Mouse (Mus musculus): ENCODE data around the gene Fam117a. TPM values are rescaled to one million over a fixed set of nuclear protein-coding genes. Genes with fewer than 3 reads are reported as not detected.
A peak's percentile ranks its signal among the peaks of the same experiment; 100 is the strongest.

Fam117a gene
- polyA plus RNA-seq, 1 experiment from 2014 or later = 7.7 TPM

DNA sequence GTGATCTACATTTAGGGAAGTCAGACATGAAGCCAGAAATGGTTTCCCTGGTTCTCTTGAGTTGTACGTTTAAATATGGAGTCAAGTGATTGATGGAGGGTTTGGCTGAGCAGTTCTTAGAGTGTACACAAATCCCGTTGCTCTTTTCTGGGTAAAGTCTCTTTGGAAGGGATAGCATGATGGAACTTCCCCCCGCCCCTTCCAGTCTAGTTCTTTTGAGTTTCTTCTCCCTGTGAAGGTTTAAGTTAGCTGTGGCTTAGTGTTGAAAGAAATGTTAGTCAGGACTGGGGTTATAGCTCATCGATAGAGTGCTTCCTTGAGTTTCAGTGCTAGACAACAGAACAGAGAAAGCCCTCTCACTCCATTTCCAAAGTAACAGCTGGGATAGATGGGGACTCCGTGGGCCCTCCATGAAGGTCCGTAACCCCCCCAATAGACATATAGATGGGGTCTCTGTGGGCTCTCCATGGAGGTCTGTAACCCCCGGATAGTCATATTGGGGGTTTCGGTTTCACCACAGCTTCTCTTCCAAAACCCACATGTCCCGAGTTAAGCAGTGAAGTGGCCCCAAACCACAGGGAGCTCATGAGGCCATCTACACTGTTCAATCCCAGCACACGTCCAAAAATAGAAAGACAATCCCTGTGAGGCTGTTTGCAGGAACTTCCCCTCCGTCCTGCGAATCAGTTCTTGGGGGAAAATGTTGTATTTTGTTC, 18.3 kb downstream of the Fam117a start:
- H3K27me3 ChIP-seq (ENCODE audit: low read depth, poor library complexity, severe bottlenecking) = no peaks in the 10 kb centered on the region
- H3K4me3 ChIP-seq = no peak overlapping the region
- no peak for DNase-seq (ENCODE audit: low spot score)
- no peaks in the 10 kb centered on the region for H3K9me3 ChIP-seq (replicated peaks)
- no peaks in the 10 kb centered on the region for H3K36me3 ChIP-seq
- H3K27ac ChIP-seq (replicated peaks) = no peak overlapping the region
- H3K4me1 ChIP-seq = 0 out of 2 replicates have a peak, but pooled peaks cover 5% of the 10 kb centered on the region
- 89% methylated on average over 12 of the region's 12 CpGs for WGBS

DNA sequence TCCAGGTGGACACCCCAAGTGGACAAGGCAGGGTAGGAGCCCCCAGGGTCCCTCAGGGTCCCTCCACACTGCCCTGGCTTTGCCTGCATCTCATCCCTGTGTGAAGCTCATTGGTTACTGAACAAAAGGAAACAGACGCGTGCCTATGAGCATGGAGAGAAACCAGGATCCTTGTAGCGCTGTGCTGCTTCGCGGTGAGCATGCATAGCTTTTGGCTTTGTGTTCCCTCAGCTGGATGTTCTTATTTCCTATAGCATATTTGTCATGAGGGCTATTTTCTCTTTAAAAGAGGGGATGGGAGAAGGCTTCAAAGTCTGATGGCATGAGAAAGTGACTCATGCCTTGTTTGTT, 18.8 kb downstream of the Fam117a start:
- Histone ChIP-seq H3K4me3 (no peak overlapping the region), H3K27ac (replicated peaks) (0 out of 2 replicates have a peak overlapping the region, but pooled peaks have one; percentile 55), H3K9me3 (replicated peaks) (no peaks in the 10 kb centered on the region), H3K4me1 (0 out of 2 replicates have a peak, but pooled peaks cover 5% of the 10 kb centered on the region), H3K36me3 (no peaks in the 10 kb centered on the region), H3K27me3 (ENCODE audit: low read depth, poor library complexity, severe bottlenecking) (no peaks in the 10 kb centered on the region)
- DNase-seq (ENCODE audit: low spot score) = no peak
- WGBS = 95% methylated on average over 5 of the region's 5 CpGs

DNA sequence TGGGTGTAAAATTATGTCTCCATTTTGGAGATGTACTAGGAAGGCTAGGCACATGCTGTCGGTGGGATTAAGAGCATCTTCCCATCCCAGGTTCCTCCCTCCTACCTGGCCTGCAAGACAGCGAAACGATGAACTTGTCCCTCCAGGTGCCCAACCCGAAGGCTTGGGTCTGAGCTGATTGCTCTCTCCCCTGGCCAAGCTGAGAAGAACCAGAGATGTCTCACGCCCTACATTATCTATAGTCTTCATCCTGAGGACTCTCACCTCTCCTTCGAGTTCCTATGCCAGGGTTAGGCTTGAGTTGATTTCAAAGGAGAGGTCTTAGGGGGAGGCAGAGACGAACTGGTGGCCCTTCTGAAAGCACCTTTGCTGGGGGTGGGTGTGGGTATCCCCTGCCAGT, 19.2 kb downstream of the Fam117a start:
- Histone ChIP-seq H3K36me3 (no peaks in the 10 kb centered on the region), H3K27ac (replicated peaks) (peak overlapping the region; percentile 55), H3K4me3 (no peak overlapping the region), H3K27me3 (ENCODE audit: low read depth, poor library complexity, severe bottlenecking) (no peaks in the 10 kb centered on the region), H3K9me3 (replicated peaks) (no peaks in the 10 kb centered on the region), H3K4me1 (0 out of 2 replicates have a peak, but pooled peaks cover 5% of the 10 kb centered on the region)
- 92% methylated on average over 7 of the region's 7 CpGs for WGBS
- no peak for DNase-seq (ENCODE audit: low spot score)

DNA sequence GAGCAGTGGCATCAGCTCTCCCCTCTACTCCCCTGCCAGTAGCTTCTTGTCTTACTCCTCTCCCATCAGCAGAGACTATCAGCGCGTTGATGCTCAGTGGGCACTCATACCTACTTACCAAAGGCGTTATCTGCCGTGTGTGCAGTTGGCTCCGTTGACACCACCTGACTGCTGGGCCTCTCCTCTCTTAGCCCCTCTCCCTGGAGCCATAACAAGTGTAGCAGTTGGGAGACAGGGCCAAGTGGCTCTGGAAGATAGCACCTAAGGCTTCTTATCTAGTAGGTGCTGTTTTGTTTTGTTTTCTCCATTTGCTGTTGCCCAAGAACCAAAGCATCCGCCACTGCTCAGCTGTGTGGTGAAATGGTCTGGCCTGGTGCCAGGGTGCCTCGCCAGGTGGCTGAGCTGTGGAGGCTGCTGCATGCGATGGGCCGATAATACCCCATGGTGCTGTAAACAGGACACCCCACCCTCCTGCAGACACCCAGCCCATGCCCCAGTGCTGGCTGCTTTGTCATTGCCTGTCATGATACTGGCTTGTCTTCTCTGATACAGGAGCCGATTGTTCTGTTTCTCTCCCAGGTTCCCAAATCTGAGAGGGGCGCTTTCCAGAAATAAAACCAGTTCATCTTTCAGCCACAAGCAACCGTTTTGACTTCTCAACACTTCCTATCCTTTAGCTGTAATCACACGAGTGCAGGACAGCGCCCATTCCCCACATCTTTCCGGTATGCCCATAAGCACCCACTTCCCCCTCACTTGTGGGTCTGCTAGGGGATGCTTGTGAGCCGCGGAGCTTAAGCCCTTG, 19.9 kb downstream of the Fam117a start:
- H3K27me3 ChIP-seq (ENCODE audit: low read depth, poor library complexity, severe bottlenecking) = no peaks in the 10 kb centered on the region
- no peaks in the 10 kb centered on the region for H3K36me3 ChIP-seq
- H3K27ac ChIP-seq (replicated peaks) = peak overlapping the region; percentile 55; the same call in 1 of the 2 replicates
- no peak for DNase-seq (ENCODE audit: low spot score)
- no peaks in the 10 kb centered on the region for H3K9me3 ChIP-seq (replicated peaks)
- H3K4me3 ChIP-seq = no peak overlapping the region
- 87% methylated on average over 17 of the region's 17 CpGs for WGBS
- 0 out of 2 replicates have a peak, but pooled peaks cover 5% of the 10 kb centered on the region for H3K4me1 ChIP-seq

DNA sequence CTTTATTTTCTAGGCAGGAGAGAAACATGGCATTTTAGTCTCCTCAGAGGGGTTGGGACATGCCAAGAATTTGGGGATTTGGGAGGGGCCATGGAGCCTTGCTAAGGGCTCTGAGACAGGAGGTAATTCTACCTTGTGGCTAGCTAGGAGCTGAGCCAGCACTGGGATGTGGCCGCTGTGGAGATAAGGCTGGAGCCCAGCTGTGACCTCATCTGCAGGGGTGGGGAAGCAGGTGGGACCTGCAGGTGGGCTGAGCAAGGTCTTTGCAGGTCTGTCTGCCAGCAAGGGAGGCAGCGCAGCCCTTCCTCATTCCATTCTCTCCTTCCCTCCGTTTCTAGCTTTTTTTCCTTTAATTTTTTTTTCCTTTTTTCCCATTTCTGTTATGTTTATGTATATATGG, 21.4 kb downstream of the Fam117a start:
- 57% methylated on average over 3 of the region's 3 CpGs for WGBS
- 0 out of 2 replicates have a peak, but pooled peaks cover 5% of the 10 kb centered on the region for H3K4me1 ChIP-seq
- no peak overlapping the region for H3K4me3 ChIP-seq
- DNase-seq (ENCODE audit: low spot score) = no peak
- H3K27ac ChIP-seq (replicated peaks) = no peak overlapping the region
- no peaks in the 10 kb centered on the region for H3K36me3 ChIP-seq
- H3K27me3 ChIP-seq (ENCODE audit: low read depth, poor library complexity, severe bottlenecking) = no peaks in the 10 kb centered on the region
- H3K9me3 ChIP-seq (replicated peaks) = no peaks in the 10 kb centered on the region

DNA sequence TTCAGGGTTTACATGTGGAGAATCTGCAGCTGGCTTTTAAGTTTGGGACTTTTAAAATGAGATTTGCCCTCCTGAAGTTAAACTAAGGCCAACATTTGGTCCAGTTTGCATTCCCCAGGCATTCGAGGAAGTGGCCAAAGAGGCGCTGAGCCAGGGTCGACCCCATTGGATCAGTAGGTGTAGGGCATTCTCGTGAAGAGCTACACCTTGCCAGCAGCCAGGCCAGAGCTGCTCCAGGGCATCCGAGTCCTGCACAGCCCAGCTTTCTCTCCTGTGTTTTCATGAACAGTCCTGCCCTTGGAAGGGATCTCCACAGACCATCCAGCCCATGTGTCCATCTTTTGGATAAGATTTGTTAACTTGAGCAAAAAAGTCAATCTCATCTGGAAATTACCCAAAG, 27.6 kb downstream of the Fam117a start:
- H3K4me3 ChIP-seq = no peak overlapping the region
- 91% methylated on average over 5 of the region's 5 CpGs for WGBS
- H3K4me1 ChIP-seq = no peaks in the 10 kb centered on the region
- H3K27ac ChIP-seq (replicated peaks) = no peak overlapping the region
- H3K36me3 ChIP-seq = no peaks in the 10 kb centered on the region
- H3K27me3 ChIP-seq (ENCODE audit: low read depth, poor library complexity, severe bottlenecking) = no peaks in the 10 kb centered on the region
- no peaks in the 10 kb centered on the region for H3K9me3 ChIP-seq (replicated peaks)
- DNase-seq (ENCODE audit: low spot score) = no peak

DNA sequence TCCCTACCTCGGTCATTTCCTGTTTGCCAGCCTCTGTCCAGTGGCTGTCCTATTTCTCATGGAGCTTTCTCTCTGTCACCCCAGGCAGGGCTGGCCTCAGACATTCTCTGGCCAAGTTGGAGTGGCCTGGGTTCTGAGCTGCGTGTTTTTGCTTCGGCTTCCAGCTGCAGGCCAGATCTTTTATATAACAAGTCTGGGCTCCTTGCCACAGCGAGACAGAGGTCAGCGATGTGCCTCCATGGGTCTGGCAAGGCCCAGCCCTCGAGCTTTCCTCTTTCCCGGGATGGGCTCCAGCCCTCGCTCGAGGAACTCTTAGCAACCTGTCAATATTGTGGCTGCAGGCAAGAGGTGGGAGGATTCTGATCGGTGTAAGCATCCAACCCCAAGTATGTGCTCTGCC, 28.8 kb downstream of the Fam117a start:
- 90% methylated on average over 10 of the region's 10 CpGs for WGBS

DNA sequence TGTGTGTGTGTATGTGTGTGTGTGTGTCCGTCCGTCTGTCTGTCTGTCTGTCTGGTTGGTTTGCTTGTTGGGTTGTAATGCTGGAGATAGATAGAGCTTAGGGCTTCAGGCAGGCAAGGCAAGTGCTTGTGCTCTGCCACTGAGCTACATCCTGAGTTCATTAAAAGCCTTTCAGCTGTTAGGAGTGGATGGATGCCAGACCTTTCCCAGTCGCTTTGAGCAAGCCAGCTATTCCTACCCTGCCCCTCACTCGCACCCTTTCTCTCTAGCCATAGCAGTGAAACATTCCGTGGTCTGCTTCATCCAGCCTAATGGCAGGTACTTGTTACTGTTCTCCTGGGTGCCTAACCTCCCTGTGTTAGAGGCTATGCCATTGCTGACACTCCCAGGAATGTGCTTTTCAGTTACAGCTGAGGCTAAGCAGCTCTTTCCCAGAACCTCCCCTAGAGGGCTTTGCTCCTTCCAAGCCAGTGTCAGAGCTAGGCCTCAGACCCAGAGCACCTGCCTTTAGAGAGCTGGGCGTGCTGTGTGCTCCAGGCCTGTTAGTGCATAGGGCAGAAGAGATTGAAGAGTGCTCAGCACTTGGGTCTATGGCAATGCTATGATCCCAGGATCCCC, 29.6 kb downstream of the Fam117a start:
- DNase-seq (ENCODE audit: low spot score) = no peak
- Histone ChIP-seq H3K9me3 (replicated peaks) (no peaks in the 10 kb centered on the region), H3K36me3 (no peaks in the 10 kb centered on the region), H3K4me3 (no peak overlapping the region), H3K4me1 (no peaks in the 10 kb centered on the region), H3K27ac (replicated peaks) (no peak overlapping the region), H3K27me3 (ENCODE audit: low read depth, poor library complexity, severe bottlenecking) (no peaks in the 10 kb centered on the region)
- 84% methylated on average over 6 of the region's 6 CpGs for WGBS

More for the DNA sequence above, 28.8 kb downstream of the Fam117a start:
- no peak for DNase-seq (ENCODE audit: low spot score)
- Histone ChIP-seq H3K9me3 (replicated peaks) (no peaks in the 10 kb centered on the region), H3K27ac (replicated peaks) (no peak overlapping the region), H3K4me3 (no peak overlapping the region), H3K36me3 (no peaks in the 10 kb centered on the region), H3K27me3 (ENCODE audit: low read depth, poor library complexity, severe bottlenecking) (no peaks in the 10 kb centered on the region), H3K4me1 (no peaks in the 10 kb centered on the region)

DNA sequence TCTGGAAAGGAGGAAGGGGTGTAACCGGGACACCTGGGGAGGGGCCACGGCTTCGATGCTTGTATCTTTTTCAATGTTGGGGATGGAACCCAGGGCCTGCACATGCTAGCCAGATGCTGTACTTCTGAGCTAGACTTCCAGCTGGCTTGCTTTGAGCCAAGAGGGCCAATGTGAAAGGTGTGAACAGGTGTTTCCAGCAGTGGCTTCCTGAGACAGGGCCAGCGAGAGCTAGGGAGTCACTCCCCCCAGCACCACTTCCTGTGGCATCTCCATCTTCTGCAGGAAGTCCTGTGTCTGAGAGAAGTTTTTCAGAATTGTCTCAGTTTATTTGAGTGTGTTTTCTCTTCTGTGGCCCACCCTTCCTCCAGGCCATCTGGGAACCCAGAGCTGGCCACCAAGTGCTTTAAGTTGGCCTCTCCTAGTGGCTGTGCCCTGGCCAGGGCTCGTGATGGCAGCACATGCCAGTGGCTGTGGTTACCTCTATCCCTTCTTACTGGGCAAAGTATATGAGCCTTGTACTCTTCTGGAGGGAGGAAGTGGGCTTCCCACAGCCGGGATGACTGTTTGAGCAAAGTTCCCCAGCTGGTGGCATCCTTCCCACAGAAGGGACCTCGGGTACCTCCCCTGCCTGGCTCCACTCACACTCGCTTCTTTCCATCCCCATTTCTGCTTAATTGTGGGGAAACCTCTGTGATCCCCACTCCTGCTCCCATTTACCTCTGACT, 30.4 kb downstream of the Fam117a start:
- Histone ChIP-seq H3K4me3 (no peak overlapping the region), H3K27ac (replicated peaks) (no peak overlapping the region), H3K4me1 (peaks cover 4% of the 10 kb centered on the region; the same call in 1 of the 2 replicates), H3K36me3 (0 out of 2 replicates have a peak, but pooled peaks cover 5% of the 10 kb centered on the region), H3K27me3 (ENCODE audit: low read depth, poor library complexity, severe bottlenecking) (no peaks in the 10 kb centered on the region), H3K9me3 (replicated peaks) (no peaks in the 10 kb centered on the region)
- 85% methylated on average over 8 of the region's 8 CpGs for WGBS
- DNase-seq (ENCODE audit: low spot score) = no peak

DNA sequence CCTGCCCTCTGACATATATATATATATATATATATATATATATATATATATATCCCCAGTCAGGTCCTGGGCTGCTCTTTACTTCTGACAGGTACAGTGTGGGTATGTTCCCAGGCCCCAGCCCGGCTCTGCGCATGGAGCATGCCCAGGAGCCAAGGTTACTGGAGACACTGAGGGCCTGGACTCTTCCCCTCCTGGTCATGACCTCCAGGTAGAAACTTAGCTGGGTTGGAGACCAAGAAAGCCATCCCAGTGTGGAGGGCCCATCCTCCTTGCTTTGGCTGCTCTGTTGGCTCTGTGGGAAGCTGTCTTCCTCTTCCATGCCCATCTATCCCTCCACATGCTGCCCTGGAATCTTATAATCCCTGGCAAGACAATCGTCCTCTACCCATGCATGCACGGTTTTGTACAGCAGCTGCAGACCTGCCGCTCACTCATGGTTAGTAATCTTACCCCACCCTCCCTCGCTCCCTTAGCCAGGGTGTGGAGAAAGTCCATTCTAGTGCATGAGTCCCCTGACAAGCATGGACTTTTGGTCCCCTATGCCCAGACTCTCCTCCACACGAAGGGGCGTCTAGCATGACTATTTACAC, 31.5 kb downstream of the Fam117a start:
- Histone ChIP-seq H3K4me1 (peaks cover 7% of the 10 kb centered on the region; the same call in 1 of the 2 replicates), H3K36me3 (peaks cover 12% of the 10 kb centered on the region), H3K4me3 (no peak overlapping the region), H3K27ac (replicated peaks) (no peak overlapping the region), H3K9me3 (replicated peaks) (no peaks in the 10 kb centered on the region), H3K27me3 (ENCODE audit: low read depth, poor library complexity, severe bottlenecking) (no peaks in the 10 kb centered on the region)
- no peak for DNase-seq (ENCODE audit: low spot score)
- 92% methylated on average over 8 of the region's 8 CpGs for WGBS

DNA sequence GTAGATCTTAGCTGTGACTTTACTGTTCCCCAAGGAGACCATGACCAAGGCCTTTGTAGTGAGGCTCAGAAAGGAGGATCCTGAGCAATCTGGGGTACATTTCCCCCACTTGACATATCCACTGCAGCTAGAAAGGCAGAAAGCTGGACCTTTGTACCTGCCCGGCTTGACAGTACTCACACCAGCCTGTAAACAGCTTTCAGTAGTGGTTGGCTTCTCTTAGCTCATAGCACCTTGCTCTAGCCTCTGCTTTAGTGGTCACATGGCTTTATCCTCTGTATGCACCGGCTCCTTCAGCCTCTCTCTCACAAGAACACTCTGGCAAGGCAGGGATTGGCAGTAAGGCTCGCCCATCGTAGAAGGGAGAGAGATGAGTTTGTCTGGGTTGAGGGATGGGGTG, 32.1 kb downstream of the Fam117a start:
- Histone ChIP-seq H3K27me3 (ENCODE audit: low read depth, poor library complexity, severe bottlenecking) (no peaks in the 10 kb centered on the region), H3K4me3 (no peak overlapping the region), H3K4me1 (peaks cover 7% of the 10 kb centered on the region; the same call in 1 of the 2 replicates), H3K36me3 (peaks cover 18% of the 10 kb centered on the region), H3K27ac (replicated peaks) (no peak overlapping the region), H3K9me3 (replicated peaks) (no peaks in the 10 kb centered on the region)
- WGBS = 89% methylated on average over 4 of the region's 4 CpGs
- no peak for DNase-seq (ENCODE audit: low spot score)
